24 mouse cellular contexts compared by ENCODE assay signal in the genomic region with DNA sequence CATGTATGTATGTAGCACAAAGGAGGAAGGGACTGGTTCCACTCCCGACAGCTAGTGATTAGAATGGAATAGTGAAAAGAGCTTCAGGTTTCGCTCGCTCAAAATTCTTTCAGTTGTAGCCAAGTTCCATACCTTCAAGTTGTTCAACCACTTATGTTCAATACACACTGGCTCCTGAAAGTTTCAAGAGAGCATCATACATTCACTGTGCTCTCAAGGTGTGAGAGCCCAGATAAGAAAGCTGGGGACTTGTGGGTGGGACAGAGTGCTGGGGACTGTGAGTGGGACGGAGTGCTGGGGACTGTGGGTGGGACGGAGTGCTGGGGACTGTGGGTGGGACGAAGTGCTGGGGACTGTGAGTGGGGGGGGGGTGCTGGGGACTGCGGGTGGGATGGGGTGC. TPM values are rescaled to one million over a fixed set of nuclear protein-coding genes. Genes with fewer than 3 reads are reported as not detected.
A peak's percentile ranks its signal among the peaks of the same experiment; 100 is the strongest.
DNase-seq lines count a peak whose midpoint lies in the region; ATAC-seq and TF ChIP-seq lines count a peak whose summit lies in the region.
"Had no signal": no experiment of that assay in that cellular context is flagged by ENCODE, and none has a peak within 500 bp of the region (broad histone marks: within the 10 kb centered on the region; RNA-seq: fewer than 3 reads in every experiment).

No protein-coding gene starts in this region.

- H3K27ac ChIP-seq in lung, embryonic 14.5 days (ENCODE audit: low read depth) = 0 out of 2 replicates have a peak overlapping the region, but pooled peaks have one; percentile 8
- peak overlapping the region; percentile 71 for H3K27ac ChIP-seq in lung, embryonic 15.5 days
- no peak overlapping the region; the same call in 1 of the 2 replicates for H3K27ac ChIP-seq in lung, embryonic 16.5 days (ENCODE audit: low read length)
- H3K27ac ChIP-seq in lung, postnatal 0 days (ENCODE audit: low read length) = no peak overlapping the region

- peak; percentile 76; the same call in 1 of the 2 replicates for ATAC-seq in lung, embryonic 14.5 days (ENCODE audit: insufficient read depth)
- peak; percentile 84; the same call in 1 of the 2 replicates for ATAC-seq in lung, embryonic 15.5 days (ENCODE audit: borderline replicate concordance, extremely low read depth, low FRiP score, low TSS enrichment)
- peak; percentile 96 for ATAC-seq in lung, embryonic 16.5 days (ENCODE audit: low read depth)
- peak; percentile 94 for ATAC-seq in lung, postnatal 0 days
- ATAC-seq: activated CD4-positive, CD25-positive, alpha-beta regulatory T cell, adult 4 months; CD4-positive, CD25-positive, alpha-beta regulatory T cell, adult 4 months; Patski had no signal

- WGBS in lung, embryonic 14.5 days = 57% methylated on average over 6 of the region's 7 CpGs
- WGBS in lung, embryonic 15.5 days = 61% methylated on average over 7 of the region's 7 CpGs
- 47% methylated on average over 6 of the region's 7 CpGs for WGBS in lung, embryonic 16.5 days
- WGBS in lung, postnatal 0 days = 55% methylated on average over 6 of the region's 7 CpGs

- no peaks in the 10 kb centered on the region for H3K27me3 ChIP-seq in lung, embryonic 14.5 days (ENCODE audit: insufficient read depth, low read length)
- no peaks in the 10 kb centered on the region for H3K27me3 ChIP-seq in lung, embryonic 15.5 days
- H3K27me3 ChIP-seq in lung, embryonic 16.5 days (ENCODE audit: control insufficient read depth, insufficient read depth, low read depth, low read length) = no peaks in the 10 kb centered on the region
- no peaks in the 10 kb centered on the region for H3K27me3 ChIP-seq in lung, postnatal 0 days (replicated peaks; ENCODE audit: insufficient read depth, low read length)
- H3K27me3 ChIP-seq: CH12.LX, Patski had no signal

- no peaks in the 10 kb centered on the region for H3K4me1 ChIP-seq in lung, embryonic 14.5 days (ENCODE audit: insufficient read depth)
- H3K4me1 ChIP-seq in lung, embryonic 15.5 days = peaks cover 10% of the 10 kb centered on the region
- H3K4me1 ChIP-seq in lung, embryonic 16.5 days (replicated peaks; ENCODE audit: control insufficient read depth, insufficient read depth, low read length) = no peaks in the 10 kb centered on the region
- H3K4me1 ChIP-seq in lung, postnatal 0 days (ENCODE audit: insufficient read depth, low read depth, low read length) = no peaks in the 10 kb centered on the region

- no peak for TF ChIP-seq CTCF in lung, embryonic 14.5 days (IDR thresholded peaks at IDR 0.05; ENCODE audit: low read depth)
- no peak for TF ChIP-seq CTCF in lung, postnatal 0 days (IDR thresholded peaks at IDR 0.05)

- DNase-seq in lung, embryonic 14.5 days = peak; percentile 53
- no peak for DNase-seq in lung, adult 18-20 months
- no peak for DNase-seq in lung, postnatal 14 days
- no peak for DNase-seq in lung, postnatal 4 days
- peak; percentile 79 for DNase-seq in lung, postnatal 0 days (ENCODE audit: low spot score)
- no peak for DNase-seq in lung, postnatal 10 days
- DNase-seq: adrenal gland, adult 2 months; adrenal gland, adult 8-10 months; adrenal gland, postnatal 10 days; adrenal gland, postnatal 14 days; adrenal gland, postnatal 25 days; adrenal gland, postnatal 36 days; B cell, adult 2 months; cerebellum, adult 11 months; cerebellum, adult 11-12 months had no signal

- no peaks in the 10 kb centered on the region for H3K9me3 ChIP-seq in lung, embryonic 14.5 days (ENCODE audit: low read depth, low read length)
- no peaks in the 10 kb centered on the region for H3K9me3 ChIP-seq in lung, embryonic 15.5 days
- no peaks in the 10 kb centered on the region for H3K9me3 ChIP-seq in lung, embryonic 16.5 days (ENCODE audit: control insufficient read depth, low read length)
- H3K9me3 ChIP-seq in lung, postnatal 0 days (ENCODE audit: low read length) = no peaks in the 10 kb centered on the region

- no peaks in the 10 kb centered on the region for H3K36me3 ChIP-seq in lung, embryonic 14.5 days (ENCODE audit: insufficient read depth)
- no peaks in the 10 kb centered on the region for H3K36me3 ChIP-seq in lung, embryonic 15.5 days
- H3K36me3 ChIP-seq in lung, embryonic 16.5 days (ENCODE audit: control insufficient read depth, insufficient read depth, low read length) = no peaks in the 10 kb centered on the region
- H3K36me3 ChIP-seq in lung, postnatal 0 days (ENCODE audit: insufficient read depth, low read length) = no peaks in the 10 kb centered on the region
- H3K36me3 ChIP-seq: G1E had no signal

- TF ChIP-seq EP300 in lung, postnatal 0 days (IDR thresholded peaks at IDR 0.05) = peak; percentile 17; the same call in 1 of the 2 replicates

- H3K4me3 ChIP-seq in lung, embryonic 14.5 days (ENCODE audit: low read depth, low read length) = no peak overlapping the region
- H3K4me3 ChIP-seq in lung, embryonic 15.5 days = no peak overlapping the region
- H3K4me3 ChIP-seq in lung, embryonic 16.5 days (ENCODE audit: low read length) = no peak overlapping the region
- no peak overlapping the region for H3K4me3 ChIP-seq in lung, postnatal 0 days (ENCODE audit: low read depth, low read length)

- H3K9ac ChIP-seq in lung, embryonic 14.5 days = no peak overlapping the region
- no peak overlapping the region for H3K9ac ChIP-seq in lung, embryonic 15.5 days
- no peak overlapping the region for H3K9ac ChIP-seq in lung, embryonic 16.5 days (ENCODE audit: low read length)
- no peak overlapping the region for H3K9ac ChIP-seq in lung, postnatal 0 days (replicated peaks; ENCODE audit: low read depth)

- no peak overlapping the region for H3K4me2 ChIP-seq in lung, embryonic 14.5 days
- H3K4me2 ChIP-seq in lung, embryonic 15.5 days = no peak overlapping the region
- H3K4me2 ChIP-seq in lung, embryonic 16.5 days (ENCODE audit: low read depth, low read length) = 0 out of 2 replicates have a peak overlapping the region, but pooled peaks have one; percentile 17
- no peak overlapping the region for H3K4me2 ChIP-seq in lung, postnatal 0 days (replicated peaks; ENCODE audit: low read depth, low read length)

RNA-seq across cellular contexts. Expression of a gene that starts 14.8 kb away (rescaled TPM):
- polyA plus RNA-seq in lung, embryonic 14.5 days (2014; fragmentation: Nextera tagmentation; extraction: Ambion mirVana) = 18.6 and 20.1 TPM in 2 replicates
- 14.2 and 16.2 TPM in 2 replicates for polyA plus RNA-seq in lung, embryonic 15.5 days (2015; fragmentation: Nextera tagmentation; extraction: Ambion mirVana)
- polyA plus RNA-seq in lung, embryonic 16.5 days (2015; fragmentation: Nextera tagmentation; extraction: Ambion mirVana) = 8.1 and 8.9 TPM in 2 replicates
- 11.7 and 11.9 TPM in 2 replicates for polyA plus RNA-seq in lung, postnatal 0 days (2015; fragmentation: Nextera tagmentation; extraction: Ambion mirVana)

RNA-seq across cellular contexts. Expression of a gene that starts 19.4 kb away (rescaled TPM):
- not detected in 2 replicates for polyA plus RNA-seq in lung, embryonic 14.5 days (2014; fragmentation: Nextera tagmentation; extraction: Ambion mirVana)
- not detected in 2 replicates for polyA plus RNA-seq in lung, embryonic 15.5 days (2015; fragmentation: Nextera tagmentation; extraction: Ambion mirVana)
- polyA plus RNA-seq in lung, embryonic 16.5 days (2015; fragmentation: Nextera tagmentation; extraction: Ambion mirVana) = not detected in 2 replicates
- not detected in 2 replicates for polyA plus RNA-seq in lung, postnatal 0 days (2015; fragmentation: Nextera tagmentation; extraction: Ambion mirVana)
- polyA plus RNA-seq: activated CD4-positive, CD25-positive, alpha-beta regulatory T cell, adult 4 months; adrenal gland, adult 2 months; brain, embryonic 14.5 days; C2C12; CD4-positive, CD25-positive, alpha-beta regulatory T cell, adult 4 months; G1E; Patski had no signal

RNA-seq across cellular contexts. Expression of a gene that starts 22.4 kb away (rescaled TPM):
- polyA plus RNA-seq in lung, embryonic 14.5 days (2014; fragmentation: Nextera tagmentation; extraction: Ambion mirVana) = 30.3 and 31.3 TPM in 2 replicates
- 36.2 and 41.2 TPM in 2 replicates for polyA plus RNA-seq in lung, embryonic 15.5 days (2015; fragmentation: Nextera tagmentation; extraction: Ambion mirVana)
- polyA plus RNA-seq in lung, embryonic 16.5 days (2015; fragmentation: Nextera tagmentation; extraction: Ambion mirVana) = 40.9 and 43.6 TPM in 2 replicates
- 79.7 and 99.8 TPM in 2 replicates for polyA plus RNA-seq in lung, postnatal 0 days (2015; fragmentation: Nextera tagmentation; extraction: Ambion mirVana)

RNA-seq across cellular contexts. Expression of a gene that starts 43.5 kb away (rescaled TPM):
- 36.0 and 38.3 TPM in 2 replicates for polyA plus RNA-seq in lung, embryonic 14.5 days (2014; fragmentation: Nextera tagmentation; extraction: Ambion mirVana)
- 36.8 and 40.9 TPM in 2 replicates for polyA plus RNA-seq in lung, embryonic 15.5 days (2015; fragmentation: Nextera tagmentation; extraction: Ambion mirVana)
- 46.1 and 46.6 TPM in 2 replicates for polyA plus RNA-seq in lung, embryonic 16.5 days (2015; fragmentation: Nextera tagmentation; extraction: Ambion mirVana)
- polyA plus RNA-seq in lung, postnatal 0 days (2015; fragmentation: Nextera tagmentation; extraction: Ambion mirVana) = 52.6 and 57.8 TPM in 2 replicates

RNA-seq across cellular contexts. Expression of a gene that starts 44.1 kb away (rescaled TPM):
- 92.9 and 98.2 TPM in 2 replicates for polyA plus RNA-seq in lung, embryonic 14.5 days (2014; fragmentation: Nextera tagmentation; extraction: Ambion mirVana)
- 85.5 and 92.8 TPM in 2 replicates for polyA plus RNA-seq in lung, embryonic 15.5 days (2015; fragmentation: Nextera tagmentation; extraction: Ambion mirVana)
- polyA plus RNA-seq in lung, embryonic 16.5 days (2015; fragmentation: Nextera tagmentation; extraction: Ambion mirVana) = 82.2 and 86.7 TPM in 2 replicates
- 164 and 195 TPM in 2 replicates for polyA plus RNA-seq in lung, postnatal 0 days (2015; fragmentation: Nextera tagmentation; extraction: Ambion mirVana)
- polyA plus RNA-seq: activated CD4-positive, CD25-positive, alpha-beta regulatory T cell, adult 4 months; CD4-positive, CD25-positive, alpha-beta regulatory T cell, adult 4 months; G1E had no signal

Comparison
In these comparisons a context has a peak if more than half of its experiments do, and no peak if none do; other contexts are left out.
1. DNase-seq: peak in lung, embryonic 14.5 days (single experiment) and lung, postnatal 0 days (single experiment); none in lung, adult 18-20 months (0 of 2), lung, postnatal 14 days (single experiment), lung, postnatal 4 days (0 of 2) and lung, postnatal 10 days (single experiment).
2. H3K27ac ChIP-seq: peak in lung, embryonic 14.5 days (single experiment) and lung, embryonic 15.5 days (single experiment); none in lung, embryonic 16.5 days (single experiment) and lung, postnatal 0 days (single experiment).
3. Peak in every context shown above with its lines, with median percentiles within 50 percentile points of each other: ATAC-seq.